Mouse (Mus musculus) adrenal gland, adult 18-20 months (tissue): Measurements from ENCODE around the gene Nfkbib. TPM values are rescaled to one million over a fixed set of nuclear protein-coding genes. Genes with fewer than 3 reads are reported as not detected.

Experiments
- DNase-seq, 2 experiments: peaks; one replicate each; pipeline ENCODE4 v3.0.0; 2021 to 2022; ENCODE audit warnings: low spot score in 2 of 2
- total RNA-seq, 2 experiments: library from RNA; stranded (reverse); gene quantifications; 1 replicate in 1 of 2; 2 replicates in 1 of 2; pipeline ENCODE4 v1.2.3; 2021

The Nfkbib gene
- total RNA-seq, 2 experiments from 2014 or later = 44.0 to 55.4 TPM

GRCm38 (mm10) chr7:28722079-28722478 lies 45.2 kb downstream of the Nfkbib start:
- no peak for DNase-seq

GRCm38 (mm10) chr7:28720753-28721537 lies 46.4 kb downstream of the Nfkbib start:
- no peak for DNase-seq

- no peak for DNase-seq
Observed at GRCm38 (mm10) chr7:28719650-28720049, 47.7 kb downstream of the Nfkbib start.

- DNase-seq = no peak
Observed at GRCm38 (mm10) chr7:28719159-28719558, 48.2 kb downstream of the Nfkbib start.

- no peak for DNase-seq
Observed at GRCm38 (mm10) chr7:28717726-28718125, 49.6 kb downstream of the Nfkbib start.

- peak; percentile 60 to 62 for DNase-seq
Observed at GRCm38 (mm10) chr7:28716590-28717281, 50.6 kb downstream of the Nfkbib start, which contains the start of gene Fbxo17. TSS of gene Fbxo17 (plus strand) at chr7:28716804.

- no peak for DNase-seq
Observed at GRCm38 (mm10) chr7:28715598-28715997, 51.7 kb downstream of the Nfkbib start.

GRCm38 (mm10) chr7:28714667-28715066 lies 52.6 kb downstream of the Nfkbib start:
- no peak for DNase-seq

- no peak for DNase-seq
Observed at GRCm38 (mm10) chr7:28710962-28711361, 56.4 kb downstream of the Nfkbib start.

- DNase-seq = no peak
Observed at GRCm38 (mm10) chr7:28709454-28709853, 57.9 kb downstream of the Nfkbib start.

Other genes starting within 250 kb of the Nfkbib start
- not detected for gene Ifnl3, start 244.7 kb downstream of the Nfkbib start, total RNA-seq
- not detected for gene Sycn, start 226.6 kb downstream of the Nfkbib start, total RNA-seq
- not detected for gene Nccrp1, start 220.3 kb downstream of the Nfkbib start, total RNA-seq
- 10 to 100 TPM; 67.9 to 72.7 TPM for gene Samd4b, start 169.4 kb downstream of the Nfkbib start, total RNA-seq
- gene Pak4, start 169.3 kb downstream of the Nfkbib start, total RNA-seq = 10 to 100 TPM; 21.4 to 25.2 TPM
- not detected for gene Acp7, start 136.2 kb downstream of the Nfkbib start, total RNA-seq
- 1 to 10 TPM; 1.8 TPM for gene Fbxo27, start 74.7 kb downstream of the Nfkbib start, total RNA-seq
- 1 to 10 TPM; 2.4 to 2.8 TPM for gene Fbxo17, start 50.7 kb downstream of the Nfkbib start, total RNA-seq
- gene Mrps12, start 25.7 kb downstream of the Nfkbib start, total RNA-seq = 10 to 100 TPM; 72.4 to 79.4 TPM
- 10 to 100 TPM; 15.6 to 17.2 TPM for gene Sars2, start 25.5 kb downstream of the Nfkbib start, total RNA-seq
- not detected for gene Ccer2, start 11.3 kb downstream of the Nfkbib start, total RNA-seq
- 10 to 100 TPM; 78.1 to 86.7 TPM for gene Sirt2, start 777 bp downstream of the Nfkbib start, total RNA-seq
- gene Rinl, start 21.5 kb upstream of the Nfkbib start, total RNA-seq = 1 to 10 TPM; 2.6 to 3.2 TPM
- 100 to 1,000 TPM; 327 to 346 TPM for gene Hnrnpl, start 41.0 kb upstream of the Nfkbib start, total RNA-seq
- 100 to 1,000 TPM; 474 to 780 TPM for gene Ech1, start 57.7 kb upstream of the Nfkbib start, total RNA-seq
- gene Lgals4, start 66.3 kb upstream of the Nfkbib start, total RNA-seq = 10 to 100 TPM; 10.3 to 14.0 TPM
- gene Lgals7, start 96.3 kb upstream of the Nfkbib start, total RNA-seq = under 1 TPM in 1 of 2 experiments, not detected in 1; 0.54 TPM
- under 1 TPM; 0.16 to 0.17 TPM for gene Capn12, start 113.9 kb upstream of the Nfkbib start, total RNA-seq
- gene Actn4, start 194.8 kb upstream of the Nfkbib start, total RNA-seq = 100 to 1,000 TPM; 197 to 233 TPM
- gene Eif3k, start 214.4 kb upstream of the Nfkbib start, total RNA-seq = 100 to 1,000 TPM; 227 to 253 TPM
- gene Map4k1, start 214.5 kb upstream of the Nfkbib start, total RNA-seq = 1 to 10 TPM in 1 of 2 experiments, under 1 TPM in 1; 0.96 to 2.4 TPM